21 mouse cellular contexts compared by ENCODE assay signal in genomic region chr17:64425811-64426210, GRCm38 (mm10).
DNase-seq lines count a peak whose midpoint lies in the region; ATAC-seq and TF ChIP-seq lines count a peak whose summit lies in the region.
"Had no signal": no experiment of that assay in that cellular context is flagged by ENCODE, and none has a peak within 500 bp of the region (broad histone marks: within the 10 kb centered on the region; RNA-seq: fewer than 3 reads in every experiment).

No protein-coding gene starts in this region.

- no peaks in the 10 kb centered on the region for H3K9me3 ChIP-seq in hindbrain, embryonic 13.5 days
- no peaks in the 10 kb centered on the region for H3K9me3 ChIP-seq in hindbrain, embryonic 16.5 days (ENCODE audit: control insufficient read depth, low read length)
- no peaks in the 10 kb centered on the region for H3K9me3 ChIP-seq in lung, embryonic 14.5 days (ENCODE audit: low read depth, low read length)
- H3K9me3 ChIP-seq in lung, postnatal 0 days (ENCODE audit: low read length): no peaks in the 10 kb centered on the region
- H3K9me3 ChIP-seq: embryonic facial prominence, embryonic 12.5 days; forebrain, embryonic 15.5 days; G1E; heart, embryonic 10.5 days; hindbrain, embryonic 15.5 days had no signal

- no peaks in the 10 kb centered on the region for H3K27me3 ChIP-seq in hindbrain, embryonic 13.5 days
- H3K27me3 ChIP-seq in hindbrain, embryonic 16.5 days (replicated peaks; ENCODE audit: control insufficient read depth, insufficient read depth, low read length): no peaks in the 10 kb centered on the region
- no peaks in the 10 kb centered on the region for H3K27me3 ChIP-seq in lung, embryonic 14.5 days (ENCODE audit: insufficient read depth, low read length)
- H3K27me3 ChIP-seq in lung, postnatal 0 days (replicated peaks; ENCODE audit: insufficient read depth, low read length): no peaks in the 10 kb centered on the region
- H3K27me3 ChIP-seq: embryonic facial prominence, embryonic 12.5 days; forebrain, embryonic 15.5 days; hindbrain, embryonic 15.5 days had no signal

- no peak overlapping the region for H3K4me2 ChIP-seq in hindbrain, embryonic 13.5 days
- H3K4me2 ChIP-seq in hindbrain, embryonic 16.5 days (ENCODE audit: low read length): no peak overlapping the region
- H3K4me2 ChIP-seq in lung, embryonic 14.5 days: no peak overlapping the region
- H3K4me2 ChIP-seq in lung, postnatal 0 days (replicated peaks; ENCODE audit: low read depth, low read length): no peak overlapping the region
- H3K4me2 ChIP-seq: embryonic facial prominence, embryonic 12.5 days; forebrain, embryonic 15.5 days; hindbrain, embryonic 15.5 days had no signal

- H3K4me1 ChIP-seq in hindbrain, embryonic 13.5 days (replicated peaks): 0 out of 2 replicates have a peak, but pooled peaks cover 7% of the 10 kb centered on the region
- no peaks in the 10 kb centered on the region; the same call in 1 of the 2 replicates for H3K4me1 ChIP-seq in hindbrain, embryonic 16.5 days (ENCODE audit: control insufficient read depth, insufficient read depth, low read depth, low read length)
- no peaks in the 10 kb centered on the region for H3K4me1 ChIP-seq in lung, embryonic 14.5 days (ENCODE audit: insufficient read depth)
- peaks cover 4% of the 10 kb centered on the region for H3K4me1 ChIP-seq in lung, adult 2 months (ENCODE audit: control insufficient read depth, insufficient read depth, low read length)
- H3K4me1 ChIP-seq in lung, postnatal 0 days (ENCODE audit: insufficient read depth, low read depth, low read length): no peaks in the 10 kb centered on the region
- H3K4me1 ChIP-seq: heart, embryonic 10.5 days; hindbrain, embryonic 15.5 days had no signal

- WGBS in hindbrain, embryonic 13.5 days: 83% methylated on average over 1 of the region's 1 CpGs
- 88% methylated on average over 1 of the region's 1 CpGs for WGBS in hindbrain, embryonic 16.5 days
- 42% methylated on average over 1 of the region's 1 CpGs for WGBS in lung, embryonic 14.5 days
- 41% methylated on average over 1 of the region's 1 CpGs for WGBS in lung, adult 2 months
- 54% methylated on average over 1 of the region's 1 CpGs for WGBS in lung, postnatal 0 days

- H3K36me3 ChIP-seq in hindbrain, embryonic 13.5 days: no peaks in the 10 kb centered on the region
- H3K36me3 ChIP-seq in hindbrain, embryonic 16.5 days (ENCODE audit: control insufficient read depth, insufficient read depth, low read length): no peaks in the 10 kb centered on the region
- H3K36me3 ChIP-seq in lung, embryonic 14.5 days (ENCODE audit: insufficient read depth): no peaks in the 10 kb centered on the region
- no peaks in the 10 kb centered on the region for H3K36me3 ChIP-seq in lung, postnatal 0 days (ENCODE audit: insufficient read depth, low read length)
- H3K36me3 ChIP-seq: embryonic facial prominence, embryonic 12.5 days; forebrain, embryonic 15.5 days; G1E; heart, embryonic 10.5 days; hindbrain, embryonic 15.5 days had no signal

- no peak for TF ChIP-seq CTCF in lung, embryonic 14.5 days (IDR thresholded peaks at IDR 0.05; ENCODE audit: low read depth)
- no peak for TF ChIP-seq CTCF in lung, adult 2 months (IDR thresholded peaks at IDR 0.05; ENCODE audit: insufficient read depth, low read length)
- no peak for TF ChIP-seq CTCF in lung, postnatal 0 days (IDR thresholded peaks at IDR 0.05)

- H3K27ac ChIP-seq in hindbrain, embryonic 13.5 days: 0 out of 2 replicates have a peak overlapping the region, but pooled peaks have one; percentile 18
- H3K27ac ChIP-seq in hindbrain, embryonic 16.5 days (ENCODE audit: low read depth, low read length): no peak overlapping the region
- no peak overlapping the region for H3K27ac ChIP-seq in lung, embryonic 14.5 days (ENCODE audit: low read depth)
- no peak overlapping the region for H3K27ac ChIP-seq in lung, postnatal 0 days (ENCODE audit: low read length)
- H3K27ac ChIP-seq: embryonic facial prominence, embryonic 12.5 days; forebrain, embryonic 15.5 days; heart, embryonic 10.5 days; hindbrain, embryonic 15.5 days had no signal

- H3K9ac ChIP-seq in hindbrain, embryonic 13.5 days: no peak overlapping the region
- no peak overlapping the region for H3K9ac ChIP-seq in hindbrain, embryonic 16.5 days (ENCODE audit: low read depth, low read length)
- no peak overlapping the region for H3K9ac ChIP-seq in lung, embryonic 14.5 days
- no peak overlapping the region for H3K9ac ChIP-seq in lung, postnatal 0 days (replicated peaks; ENCODE audit: low read depth)
- H3K9ac ChIP-seq: embryonic facial prominence, embryonic 12.5 days; forebrain, embryonic 15.5 days; hindbrain, embryonic 15.5 days had no signal

- peak; percentile 76 for DNase-seq in lung, embryonic 14.5 days
- no peak for DNase-seq in lung, adult 2 months
- DNase-seq in lung, postnatal 0 days (ENCODE audit: low spot score): peak; percentile 37
- DNase-seq in cerebellum, adult 11 months: no peak
- DNase-seq in thymus, postnatal 4 days: no peak
- DNase-seq: adrenal gland, postnatal 10 days; B cell, adult 2 months; cerebellum, adult 11-12 months; cerebellum, adult 9-10 months; cerebellum, postnatal 25 days; gastrocnemius, postnatal 36 days; heart, adult 11 months; heart, postnatal 14 days had no signal

- TF ChIP-seq POLR2A in lung, adult 2 months (IDR thresholded peaks at IDR 0.05; ENCODE audit: borderline replicate concordance, extremely low read depth, low read depth, low read length): no peak

- no peak for ATAC-seq in hindbrain, embryonic 13.5 days (ENCODE audit: low FRiP score)
- ATAC-seq in hindbrain, embryonic 16.5 days: no peak
- ATAC-seq in lung, embryonic 14.5 days (ENCODE audit: insufficient read depth): peak; percentile 87
- peak; percentile 26; the same call in 1 of the 2 replicates for ATAC-seq in lung, postnatal 0 days
- ATAC-seq: CD4-positive, CD25-positive, alpha-beta regulatory T cell, adult 4 months; forebrain, embryonic 15.5 days had no signal

- H3K4me3 ChIP-seq in hindbrain, embryonic 13.5 days: no peak overlapping the region
- H3K4me3 ChIP-seq in hindbrain, embryonic 16.5 days (ENCODE audit: low read length): no peak overlapping the region
- H3K4me3 ChIP-seq in lung, embryonic 14.5 days (ENCODE audit: low read depth, low read length): no peak overlapping the region
- H3K4me3 ChIP-seq in lung, adult 2 months (replicated peaks; ENCODE audit: extremely low read depth, low read depth, low read length): no peak overlapping the region
- no peak overlapping the region for H3K4me3 ChIP-seq in lung, postnatal 0 days (ENCODE audit: low read depth, low read length)
- H3K4me3 ChIP-seq: embryonic facial prominence, embryonic 12.5 days; forebrain, embryonic 15.5 days; heart, embryonic 10.5 days; hindbrain, embryonic 15.5 days had no signal

- peak; percentile 57 for TF ChIP-seq EP300 in lung, postnatal 0 days (IDR thresholded peaks at IDR 0.05)

Comparison
In these comparisons a context has a peak if more than half of its experiments do, and no peak if none do; other contexts are left out.
1. DNase-seq: peak in lung, embryonic 14.5 days (single experiment) and lung, postnatal 0 days (single experiment); none in lung, adult 2 months (single experiment), cerebellum, adult 11 months (single experiment) and thymus, postnatal 4 days (single experiment).
2. ATAC-seq: peak in lung, embryonic 14.5 days (single experiment) and lung, postnatal 0 days (single experiment); none in hindbrain, embryonic 13.5 days (single experiment) and hindbrain, embryonic 16.5 days (single experiment).